Mouse (Mus musculus) G1E (cell line): ENCODE data around the gene Zfpm1.

ENCODE experiments used
- CTCF ChIP-seq: IDR thresholded peaks from 2 replicates; pipeline ENCODE4 v1.5.1; 2012; ENCODE audit warnings: low read depth, low read length, inconsistent platforms, mixed read lengths
- GATA1 ChIP-seq: IDR thresholded peaks from 2 replicates; pipeline ENCODE4 v1.6.1; 2012; ENCODE audit warnings: borderline replicate concordance, low read length, inconsistent platforms, mixed read lengths
- GATA2 ChIP-seq: IDR thresholded peaks from 2 replicates; pipeline ENCODE4 v1.6.1; 2012; ENCODE audit warnings: low read depth, low read length, inconsistent platforms, borderline replicate concordance
- POLR2AphosphoS5 ChIP-seq: IDR thresholded peaks from 2 replicates; pipeline ENCODE4 v1.6.1; 2012; ENCODE audit warnings: low read depth, low read length, inconsistent platforms; ENCODE audit not compliant: insufficient replicate concordance
- TAL1 ChIP-seq: conservative IDR thresholded peaks from 2 replicates; pipeline ENCODE4 v1.6.1; 2012; ENCODE audit warnings: low read depth, low read length, inconsistent platforms, mixed read lengths

DNA sequence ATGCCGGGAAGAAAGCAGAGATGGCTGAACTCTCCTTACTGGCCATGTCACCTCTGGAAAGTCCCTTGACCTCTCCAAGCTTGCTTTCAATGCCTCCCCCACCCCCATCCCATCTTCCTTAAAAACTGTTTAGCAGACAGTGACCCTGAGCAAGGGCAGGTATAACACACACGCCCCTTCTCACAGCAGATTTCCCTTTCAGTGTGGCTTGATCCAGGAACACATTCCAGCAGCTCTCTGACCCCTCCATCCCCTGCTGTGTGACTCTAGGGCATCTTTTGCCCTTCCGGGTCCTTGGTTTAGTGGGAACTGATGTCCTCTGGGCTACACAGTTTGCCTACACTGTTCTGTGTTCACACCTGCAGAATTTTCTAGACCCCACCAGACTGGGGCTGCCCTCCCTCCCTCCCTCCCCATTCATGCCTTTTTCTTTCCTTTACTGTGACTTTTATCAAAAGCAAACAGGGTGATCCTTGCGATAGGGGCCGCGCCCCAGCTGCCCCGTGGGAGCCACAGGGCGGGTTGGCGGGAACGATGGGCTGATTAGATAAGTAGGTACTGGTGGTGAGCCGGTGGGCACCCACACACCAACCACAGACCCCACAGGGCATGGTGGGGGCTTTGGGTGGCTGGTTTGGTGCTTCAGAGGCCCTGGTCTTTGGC lies 37.2 kb downstream of the Zfpm1 start:
- TF ChIP-seq CTCF (no peak), TAL1 (no peak; the same call in 1 of the 2 replicates), GATA1 (no peak), POLR2AphosphoS5 (no peak), GATA2 (peak; percentile 59; the same call in 1 of the 2 replicates)
